In the genomic region with DNA sequence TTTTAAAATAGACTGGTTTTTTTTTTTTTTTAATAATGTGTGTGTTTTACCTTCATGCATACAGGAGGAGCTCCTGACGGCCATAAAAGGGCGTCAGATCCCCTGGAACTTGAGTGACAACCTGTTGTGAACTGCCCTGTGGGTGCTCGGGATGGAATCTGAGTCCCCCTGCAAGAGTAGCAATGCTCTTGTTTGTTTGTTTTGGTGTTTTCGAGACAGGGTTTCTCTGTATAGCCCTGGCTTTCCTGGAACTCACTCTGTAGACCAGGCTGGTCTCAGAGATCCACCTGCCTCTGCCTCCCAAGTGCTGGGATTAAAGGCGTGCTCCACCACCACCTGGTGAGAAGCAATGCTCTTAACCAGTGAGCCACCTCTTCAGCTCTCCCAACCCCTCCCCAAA, we compare ENCODE assay signal across 9 mouse cellular contexts. TPM values are rescaled to one million over a fixed set of nuclear protein-coding genes. Genes with fewer than 3 reads are reported as not detected.
DNase-seq lines count a peak whose midpoint lies in the region; ATAC-seq and TF ChIP-seq lines count a peak whose summit lies in the region.
"Had no signal": no experiment of that assay in that cellular context is flagged by ENCODE, and none has a peak within 500 bp of the region (broad histone marks: within the 10 kb centered on the region; RNA-seq: fewer than 3 reads in every experiment).

No protein-coding gene starts in this region.

- no peak for DNase-seq in gastrocnemius, adult 2 months
- DNase-seq in gastrocnemius, postnatal 10 days = no peak
- DNase-seq in retina, postnatal 1 day = no peak
- no peak for DNase-seq in gastrocnemius, postnatal 25 days
- DNase-seq in layer of hippocampus, adult 18-20 months (ENCODE audit: low spot score in 2 of 2) = no peak

- WGBS in heart, embryonic 16.5 days = 64% methylated on average over 5 of the region's 5 CpGs
- WGBS in liver, embryonic 16.5 days (ENCODE audit: insufficient replicate concordance) = 61% methylated on average over 5 of the region's 5 CpGs

- peak overlapping the region; percentile 77 for H3K4me3 ChIP-seq in gastrocnemius, adult 2 months
- H3K4me3 ChIP-seq in E14TG2a.4 (replicated peaks; ENCODE audit: low read length) = peak overlapping the region; percentile 74
- H3K4me3 ChIP-seq in heart, embryonic 16.5 days (ENCODE audit: low read length) = peak overlapping the region; percentile 62
- peak overlapping the region; percentile 59 for H3K4me3 ChIP-seq in liver, embryonic 16.5 days (ENCODE audit: low read depth, low read length)

- no peak for ATAC-seq in heart, embryonic 16.5 days (replicated peaks; ENCODE audit: extremely low read depth, insufficient read depth, low FRiP score)
- ATAC-seq in liver, embryonic 16.5 days (ENCODE audit: low read depth) = no peak

- peak overlapping the region; percentile 91 for H3K27ac ChIP-seq in gastrocnemius, adult 2 months
- peak overlapping the region; percentile 80; the same call in 1 of the 2 replicates for H3K27ac ChIP-seq in heart, embryonic 16.5 days (ENCODE audit: low read length)
- H3K27ac ChIP-seq in liver, embryonic 16.5 days (ENCODE audit: low read length) = no peak overlapping the region; the same call in 1 of the 2 replicates

- no peak for TF ChIP-seq CTCF in gastrocnemius, adult 2 months (IDR thresholded peaks at IDR 0.05)
- no peak for TF ChIP-seq CTCF in E14TG2a.4 (conservative IDR thresholded peaks at IDR 0.05; ENCODE audit: low read length)

- intact Hi-C loops in gastrocnemius, adult 2 months (cut with DNase I) = no loop called here

- H3K4me2 ChIP-seq in heart, embryonic 16.5 days (ENCODE audit: low read depth, low read length) = peak overlapping the region; percentile 60
- peak overlapping the region; percentile 73 for H3K4me2 ChIP-seq in liver, embryonic 16.5 days (ENCODE audit: low read depth, low read length)

- no peaks in the 10 kb centered on the region for H3K9me3 ChIP-seq in E14TG2a.4 (ENCODE audit: low read length)
- H3K9me3 ChIP-seq in heart, embryonic 16.5 days (replicated peaks; ENCODE audit: control insufficient read depth, low read length) = no peaks in the 10 kb centered on the region
- no peaks in the 10 kb centered on the region for H3K9me3 ChIP-seq in liver, embryonic 16.5 days (replicated peaks; ENCODE audit: control insufficient read depth, low read length)

- H3K9ac ChIP-seq in heart, embryonic 16.5 days (ENCODE audit: low read length) = peak overlapping the region; percentile 66
- peak overlapping the region; percentile 74 for H3K9ac ChIP-seq in liver, embryonic 16.5 days (ENCODE audit: low read depth, low read length)

- peaks cover 8% of the 10 kb centered on the region for H3K27me3 ChIP-seq in E14TG2a.4 (ENCODE audit: insufficient read depth, low read length)
- no peaks in the 10 kb centered on the region for H3K27me3 ChIP-seq in heart, embryonic 16.5 days (ENCODE audit: control insufficient read depth, insufficient read depth, low read length)
- no peaks in the 10 kb centered on the region for H3K27me3 ChIP-seq in liver, embryonic 16.5 days (ENCODE audit: control insufficient read depth, insufficient read depth, low read depth, low read length)

- H3K4me1 ChIP-seq in E14TG2a.4 (replicated peaks; ENCODE audit: low read depth, low read length) = peaks cover 67% of the 10 kb centered on the region
- H3K4me1 ChIP-seq in heart, embryonic 16.5 days (ENCODE audit: control insufficient read depth, insufficient read depth, low read length) = peaks cover 6% of the 10 kb centered on the region
- peaks cover 20% of the 10 kb centered on the region for H3K4me1 ChIP-seq in liver, embryonic 16.5 days (ENCODE audit: control insufficient read depth, low read depth, low read length)

- H3K36me3 ChIP-seq in E14TG2a.4 (ENCODE audit: insufficient read depth, low read length) = no peaks in the 10 kb centered on the region; the same call in 1 of the 2 replicates
- 0 out of 2 replicates have a peak, but pooled peaks cover 3% of the 10 kb centered on the region for H3K36me3 ChIP-seq in heart, embryonic 16.5 days (ENCODE audit: control insufficient read depth, insufficient read depth)
- no peaks in the 10 kb centered on the region for H3K36me3 ChIP-seq in liver, embryonic 16.5 days (ENCODE audit: control insufficient read depth, insufficient read depth)

RNA-seq across cellular contexts. Expression of gene Sirt4, which starts 0.5 kb away (rescaled TPM):
- 10 to 100 TPM; 10.9 to 17.3 TPM for total RNA-seq in gastrocnemius, adult 2 months (2021)
- total RNA-seq in gastrocnemius, postnatal 10 days (2021) = 10 to 100 TPM; 12.7 to 16.6 TPM
- 18.7 and 24.0 TPM in 2 replicates for polyA plus RNA-seq in heart, embryonic 16.5 days (2015; fragmentation: Nextera tagmentation; extraction: Ambion mirVana)
- 4.6 and 6.5 TPM in 2 replicates for polyA plus RNA-seq in liver, embryonic 16.5 days (2015; fragmentation: Nextera tagmentation; extraction: Ambion mirVana)
- total RNA-seq in gastrocnemius, postnatal 25 days (2021) = 10 to 100 TPM; 13.8 to 14.1 TPM
- 10 to 100 TPM; 27.9 to 35.7 TPM for total RNA-seq in layer of hippocampus, adult 18-20 months (2021)

RNA-seq across cellular contexts. Expression of gene Pla2g1b, which starts 18.9 kb away (rescaled TPM):
- total RNA-seq in gastrocnemius, adult 2 months (2021) = not detected
- not detected for total RNA-seq in gastrocnemius, postnatal 10 days (2021)
- 0.46 and 0.92 TPM in 2 replicates for polyA plus RNA-seq in heart, embryonic 16.5 days (2015; fragmentation: Nextera tagmentation; extraction: Ambion mirVana)
- polyA plus RNA-seq in liver, embryonic 16.5 days (2015; fragmentation: Nextera tagmentation; extraction: Ambion mirVana) = not detected in 2 replicates
- total RNA-seq in gastrocnemius, postnatal 25 days (2021) = not detected
- not detected for total RNA-seq in layer of hippocampus, adult 18-20 months (2021)
- polyA plus RNA-seq: C2C12 had no signal

RNA-seq across cellular contexts. Expression of gene Pxn, which starts 21.5 kb away (rescaled TPM):
- 10 to 100 TPM; 79.2 to 95.2 TPM for total RNA-seq in gastrocnemius, adult 2 months (2021)
- 100 to 1,000 TPM; 107 to 130 TPM for total RNA-seq in gastrocnemius, postnatal 10 days (2021)
- 39.1 and 40.6 TPM in 2 replicates for polyA plus RNA-seq in heart, embryonic 16.5 days (2015; fragmentation: Nextera tagmentation; extraction: Ambion mirVana)
- 17.2 and 19.1 TPM in 2 replicates for polyA plus RNA-seq in liver, embryonic 16.5 days (2015; fragmentation: Nextera tagmentation; extraction: Ambion mirVana)
- total RNA-seq in gastrocnemius, postnatal 25 days (2021) = 10 to 100 TPM; 70.0 to 78.1 TPM
- 10 to 100 TPM; 34.5 to 42.3 TPM for total RNA-seq in layer of hippocampus, adult 18-20 months (2021)

RNA-seq across cellular contexts. Expression of gene Msi1, which starts 55.6 kb away (rescaled TPM):
- under 1 TPM in 1 of 2 experiments, not detected in 1; 0.61 TPM for total RNA-seq in gastrocnemius, adult 2 months (2021)
- 1 to 10 TPM; 2.6 to 6.1 TPM for total RNA-seq in gastrocnemius, postnatal 10 days (2021)
- polyA plus RNA-seq in heart, embryonic 16.5 days (2015; fragmentation: Nextera tagmentation; extraction: Ambion mirVana) = 1.1 and 1.8 TPM in 2 replicates
- 0.25 and 0.27 TPM in 2 replicates for polyA plus RNA-seq in liver, embryonic 16.5 days (2015; fragmentation: Nextera tagmentation; extraction: Ambion mirVana)
- total RNA-seq in gastrocnemius, postnatal 25 days (2021) = under 1 TPM; 0.29 to 0.61 TPM
- 10 to 100 TPM; 50.7 to 53.3 TPM for total RNA-seq in layer of hippocampus, adult 18-20 months (2021)
